17 mouse cellular contexts compared by ENCODE assay signal in genomic region chr16:35485711-35486110, GRCm38 (mm10). TPM values are rescaled to one million over a fixed set of nuclear protein-coding genes. Genes with fewer than 3 reads are reported as not detected.
DNase-seq lines count a peak whose midpoint lies in the region; ATAC-seq and TF ChIP-seq lines count a peak whose summit lies in the region.
"Had no signal": no experiment of that assay in that cellular context is flagged by ENCODE, and none has a peak within 500 bp of the region (broad histone marks: within the 10 kb centered on the region; RNA-seq: fewer than 3 reads in every experiment).

No protein-coding gene starts in this region.

- no peak for ATAC-seq in heart, embryonic 12.5 days (ENCODE audit: insufficient number of reproducible peaks, low FRiP score)
- no peak for ATAC-seq in lung, embryonic 14.5 days (ENCODE audit: insufficient read depth)
- peak; percentile 35; the same call in 1 of the 2 replicates for ATAC-seq in limb, embryonic 13.5 days (ENCODE audit: low FRiP score, low read depth)
- ATAC-seq: lung, postnatal 0 days had no signal

- no peaks in the 10 kb centered on the region for H3K27me3 ChIP-seq in heart, embryonic 12.5 days (replicated peaks)
- H3K27me3 ChIP-seq in lung, embryonic 14.5 days (ENCODE audit: insufficient read depth, low read length): no peaks in the 10 kb centered on the region
- 0 out of 2 replicates have a peak, but pooled peaks cover 4% of the 10 kb centered on the region for H3K27me3 ChIP-seq in embryonic facial prominence, embryonic 10.5 days (replicated peaks; ENCODE audit: low read depth, poor library complexity, severe bottlenecking)
- H3K27me3 ChIP-seq in limb, embryonic 13.5 days: peaks cover 12% of the 10 kb centered on the region; the same call in 1 of the 2 replicates
- H3K27me3 ChIP-seq: embryonic facial prominence, embryonic 15.5 days had no signal

- no peak for TF ChIP-seq CTCF in lung, embryonic 14.5 days (IDR thresholded peaks at IDR 0.05; ENCODE audit: low read depth)

- WGBS in heart, embryonic 12.5 days: 63% methylated on average over 9 of the region's 9 CpGs
- 70% methylated on average over 9 of the region's 9 CpGs for WGBS in lung, embryonic 14.5 days
- WGBS in embryonic facial prominence, embryonic 10.5 days: 85% methylated on average over 9 of the region's 9 CpGs
- 41% methylated on average over 9 of the region's 9 CpGs for WGBS in limb, embryonic 13.5 days

- peaks cover 28% of the 10 kb centered on the region for H3K4me1 ChIP-seq in heart, embryonic 12.5 days (replicated peaks)
- peaks cover 6% of the 10 kb centered on the region; the same call in 1 of the 2 replicates for H3K4me1 ChIP-seq in lung, embryonic 14.5 days (ENCODE audit: insufficient read depth)
- H3K4me1 ChIP-seq in embryonic facial prominence, embryonic 10.5 days: peaks cover 53% of the 10 kb centered on the region
- peaks cover 50% of the 10 kb centered on the region for H3K4me1 ChIP-seq in limb, embryonic 13.5 days

- H3K27ac ChIP-seq in heart, embryonic 12.5 days (ENCODE audit: poor library complexity, severe bottlenecking): no peak overlapping the region
- H3K27ac ChIP-seq in lung, embryonic 14.5 days (ENCODE audit: low read depth): no peak overlapping the region
- peak overlapping the region; percentile 59; the same call in 1 of the 2 replicates for H3K27ac ChIP-seq in embryonic facial prominence, embryonic 10.5 days (replicated peaks)
- H3K27ac ChIP-seq in limb, embryonic 13.5 days: no peak overlapping the region
- H3K27ac ChIP-seq: embryonic facial prominence, embryonic 15.5 days; heart, embryonic 10.5 days; liver, embryonic 13.5 days had no signal

- H3K4me3 ChIP-seq in heart, embryonic 12.5 days: no peak overlapping the region
- H3K4me3 ChIP-seq in lung, embryonic 14.5 days (ENCODE audit: low read depth, low read length): no peak overlapping the region
- no peak overlapping the region for H3K4me3 ChIP-seq in embryonic facial prominence, embryonic 10.5 days
- no peak overlapping the region for H3K4me3 ChIP-seq in limb, embryonic 13.5 days
- H3K4me3 ChIP-seq: embryonic facial prominence, embryonic 15.5 days; heart, embryonic 10.5 days; liver, embryonic 13.5 days had no signal

- no peak overlapping the region for H3K4me2 ChIP-seq in heart, embryonic 12.5 days
- H3K4me2 ChIP-seq in lung, embryonic 14.5 days: no peak overlapping the region
- peak overlapping the region; percentile 29 for H3K4me2 ChIP-seq in limb, embryonic 13.5 days (replicated peaks)
- H3K4me2 ChIP-seq: embryonic facial prominence, embryonic 15.5 days; liver, embryonic 13.5 days had no signal

- peaks cover 6% of the 10 kb centered on the region for H3K36me3 ChIP-seq in heart, embryonic 12.5 days
- H3K36me3 ChIP-seq in lung, embryonic 14.5 days (ENCODE audit: insufficient read depth): no peaks in the 10 kb centered on the region
- peaks cover 4% of the 10 kb centered on the region; the same call in 1 of the 2 replicates for H3K36me3 ChIP-seq in embryonic facial prominence, embryonic 10.5 days (replicated peaks)
- H3K36me3 ChIP-seq in limb, embryonic 13.5 days: no peaks in the 10 kb centered on the region
- H3K36me3 ChIP-seq: embryonic facial prominence, embryonic 15.5 days had no signal

- no peaks in the 10 kb centered on the region for H3K9me3 ChIP-seq in heart, embryonic 12.5 days (replicated peaks)
- H3K9me3 ChIP-seq in lung, embryonic 14.5 days (ENCODE audit: low read depth, low read length): no peaks in the 10 kb centered on the region
- no peaks in the 10 kb centered on the region for H3K9me3 ChIP-seq in embryonic facial prominence, embryonic 10.5 days
- H3K9me3 ChIP-seq in limb, embryonic 13.5 days: no peaks in the 10 kb centered on the region; the same call in 1 of the 2 replicates
- H3K9me3 ChIP-seq: embryonic facial prominence, embryonic 15.5 days; heart, embryonic 10.5 days; liver, embryonic 13.5 days had no signal

- H3K9ac ChIP-seq in heart, embryonic 12.5 days: peak overlapping the region; percentile 28; the same call in 1 of the 2 replicates
- H3K9ac ChIP-seq in lung, embryonic 14.5 days: no peak overlapping the region
- no peak overlapping the region for H3K9ac ChIP-seq in limb, embryonic 13.5 days
- H3K9ac ChIP-seq: embryonic facial prominence, embryonic 15.5 days; liver, embryonic 13.5 days had no signal

- DNase-seq in heart, adult 18-20 months: no peak
- peak; percentile 38 for DNase-seq in lung, embryonic 14.5 days
- DNase-seq in lung, adult 18-20 months: no peak
- DNase-seq in embryonic facial prominence, embryonic 10.5 days (ENCODE audit: low spot score): no peak
- DNase-seq in gastrocnemius, adult 18-20 months (ENCODE audit: low spot score): no peak
- DNase-seq: cerebellum, adult 9-10 months; gastrocnemius, postnatal 14 days; heart, postnatal 36 days; kidney, adult 2 months; kidney, postnatal 14 days; liver, embryonic 13.5 days; thymus, adult 18-20 months had no signal

RNA-seq across cellular contexts. Expression of gene Pdia5, which starts 5.0 kb away (rescaled TPM):
- 31.6 and 32.9 TPM in 2 replicates for polyA plus RNA-seq in heart, embryonic 12.5 days (2016; fragmentation: Nextera tagmentation; extraction: Ambion mirVana)
- total RNA-seq in heart, adult 18-20 months (2021): 1 to 10 TPM; 4.6 to 4.9 TPM
- polyA plus RNA-seq in lung, embryonic 14.5 days (2014; fragmentation: Nextera tagmentation; extraction: Ambion mirVana): 16.5 and 18.4 TPM in 2 replicates
- polyA plus RNA-seq in embryonic facial prominence, embryonic 10.5 days (2016; fragmentation: Nextera tagmentation; extraction: Ambion mirVana): 23.3 and 23.5 TPM in 2 replicates
- 40.7 and 42.6 TPM in 2 replicates for polyA plus RNA-seq in limb, embryonic 13.5 days (2015; fragmentation: Nextera tagmentation; extraction: Ambion mirVana)
- total RNA-seq in gastrocnemius, adult 18-20 months (2021): 1 to 10 TPM; 1.9 to 2.0 TPM

RNA-seq across cellular contexts. Expression of gene Sema5b, which starts 55.2 kb away (rescaled TPM):
- 2.7 and 3.2 TPM in 2 replicates for polyA plus RNA-seq in heart, embryonic 12.5 days (2016; fragmentation: Nextera tagmentation; extraction: Ambion mirVana)
- total RNA-seq in heart, adult 18-20 months (2021): 1 to 10 TPM; 3.2 to 3.8 TPM
- polyA plus RNA-seq in lung, embryonic 14.5 days (2014; fragmentation: Nextera tagmentation; extraction: Ambion mirVana): 2.7 and 3.3 TPM in 2 replicates
- 9.5 and 16.5 TPM in 2 replicates for polyA plus RNA-seq in embryonic facial prominence, embryonic 10.5 days (2016; fragmentation: Nextera tagmentation; extraction: Ambion mirVana)
- polyA plus RNA-seq in limb, embryonic 13.5 days (2015; fragmentation: Nextera tagmentation; extraction: Ambion mirVana): 6.4 and 6.8 TPM in 2 replicates
- total RNA-seq in gastrocnemius, adult 18-20 months (2021): under 1 TPM; 0.23 to 0.24 TPM
